Mouse (Mus musculus): ENCODE data around the gene Ccr10. TPM values are rescaled to one million over a fixed set of nuclear protein-coding genes. Genes with fewer than 3 reads are reported as not detected.

Ccr10 gene
- total and polyA plus RNA-seq, 3 experiments = not detected

GRCm38 (mm10) chr11:101170811-101171610 is 4.2 kb downstream of the Ccr10 start, which contains the start of gene Plekhh3:
TSS of gene Plekhh3 (minus strand) at chr11:101171351.
- peaks cover 0 to 19% of the 10 kb centered on the region in 2 experiments; a peak in 2 of 4 replicates for H3K4me1 ChIP-seq (ENCODE audit: control insufficient read depth in 1 of 2, insufficient read depth in 2 of 2, low read length in 2 of 2)
- H3K4me3 ChIP-seq (ENCODE audit: control insufficient read depth in 1 of 2, insufficient read depth in 1 of 2, low read depth in 2 of 2, low read length in 2 of 2) = peak within 1 kb of the TSS; percentile 79 to 87
- H3K36me3 ChIP-seq (ENCODE audit: control insufficient read depth in 1 of 2, insufficient read depth in 2 of 2, low read length in 2 of 2) = peaks cover 0 to 6% of the 10 kb centered on the region in 2 experiments; a peak in 2 of 4 replicates
- peak; percentile 100 for DNase-seq (ENCODE audit: low read depth, low spot score)
- H3K9ac ChIP-seq (ENCODE audit: control insufficient read depth, low read depth, low read length, poor library complexity, severe bottlenecking) = peak within 1 kb of the TSS; percentile 77
- peaks cover 0 to 4% of the 10 kb centered on the region in 2 experiments; a peak in 2 of 4 replicates for H3K27me3 ChIP-seq (ENCODE audit: control insufficient read depth in 1 of 2, insufficient read depth in 2 of 2, low read length in 2 of 2)
- H3K9me3 ChIP-seq (replicated peaks; ENCODE audit: insufficient read depth, low read length) = no peaks in the 10 kb centered on the region
- H3K27ac ChIP-seq (ENCODE audit: control insufficient read depth, low read depth, low read length) = no peak within 1 kb of the TSS
- H3K79me2 ChIP-seq (ENCODE audit: control insufficient read depth, insufficient read depth, low read length, poor library complexity) = no peaks in the 10 kb centered on the region; the same call in 1 of the 2 replicates
- peak; percentile 99 for TF ChIP-seq MAZ (IDR thresholded peaks at IDR 0.05; ENCODE audit: low read depth, low read length)
- TF ChIP-seq BHLHE40 (IDR thresholded peaks at IDR 0.05; ENCODE audit: borderline replicate concordance, low read depth, low read length) = no peak
- no peak for TF ChIP-seq E2F4 (IDR thresholded peaks at IDR 0.05; ENCODE audit: borderline replicate concordance, low read depth, low read length)
- 0 out of 2 replicates have a peak, but pooled peaks have one; percentile 20 for TF ChIP-seq MXI1 (IDR thresholded peaks at IDR 0.05; ENCODE audit: low read depth, low read length)
- TF ChIP-seq EP300 (IDR thresholded peaks at IDR 0.05; ENCODE audit: low read depth in 1 of 2, low read length in 2 of 2) = 0 out of 4 replicates have a peak, but pooled peaks of 1 of the 2 experiments have one; percentile 4
- no peak for TF ChIP-seq MAFK (IDR thresholded peaks at IDR 0.05; ENCODE audit: borderline replicate concordance, low read depth, low read length)
- no peak for TF ChIP-seq RCOR1 (IDR thresholded peaks at IDR 0.05; ENCODE audit: low read depth, low read length)
- no peak for TF ChIP-seq KAT2A (conservative IDR thresholded peaks at IDR 0.05; ENCODE audit: low read depth, low read length)
- peak; percentile 31; the same call in 1 of the 2 replicates for TF ChIP-seq ETS1 (IDR thresholded peaks at IDR 0.05; ENCODE audit: low read depth, low read length)
- TF ChIP-seq ZNF384 (IDR thresholded peaks at IDR 0.05; ENCODE audit: low read depth, low read length) = no peak
- no peak for TF ChIP-seq ZKSCAN1 (IDR thresholded peaks at IDR 0.05; ENCODE audit: low read depth, low read length)
- TF ChIP-seq TCF12 (IDR thresholded peaks at IDR 0.05; ENCODE audit: low read depth, low read length) = 0 out of 2 replicates have a peak, but pooled peaks have one; percentile 22
- peak; percentile 86 for TF ChIP-seq USF1 (IDR thresholded peaks at IDR 0.05; ENCODE audit: low read depth, low read length)
- TF ChIP-seq MYB (IDR thresholded peaks at IDR 0.05; ENCODE audit: low read depth, low read length) = no peak
- peak; percentile 43 to 53; a peak in 1 of 4 replicates for TF ChIP-seq POLR2A (IDR thresholded peaks at IDR 0.05; ENCODE audit: control insufficient read depth in 1 of 2, insufficient read depth in 1 of 2, low read depth in 1 of 2, low read length in 2 of 2, poor library complexity in 1 of 2)
- peak; percentile 8; the same call in 1 of the 2 replicates for TF ChIP-seq NRF1 (IDR thresholded peaks at IDR 0.05; ENCODE audit: insufficient read depth, low read depth, low read length, poor library complexity, severe bottlenecking)

GRCm38 (mm10) chr11:101170354-101170810 is 4.9 kb downstream of the Ccr10 start, which contains the start of gene Cntnap1:
TSS of gene Cntnap1 (plus strand) at chr11:101170523.
- H3K36me3 ChIP-seq (ENCODE audit: control insufficient read depth in 1 of 2, insufficient read depth in 2 of 2, low read length in 2 of 2) = peaks cover 0 to 6% of the 10 kb centered on the region in 2 experiments; a peak in 2 of 4 replicates
- peaks cover 0 to 19% of the 10 kb centered on the region in 2 experiments; a peak in 2 of 4 replicates for H3K4me1 ChIP-seq (ENCODE audit: control insufficient read depth in 1 of 2, insufficient read depth in 2 of 2, low read length in 2 of 2)
- H3K79me2 ChIP-seq (ENCODE audit: control insufficient read depth, insufficient read depth, low read length, poor library complexity) = no peaks in the 10 kb centered on the region; the same call in 1 of the 2 replicates
- DNase-seq (ENCODE audit: low read depth, low spot score) = no peak
- TF ChIP-seq CHD1 (IDR thresholded peaks at IDR 0.05; ENCODE audit: low read depth, low read length) (no peak), POLR2A (IDR thresholded peaks at IDR 0.05; ENCODE audit: control insufficient read depth in 1 of 2, insufficient read depth in 1 of 2, low read depth in 1 of 2, low read length in 2 of 2, poor library complexity in 1 of 2) (0 out of 4 replicates have a peak, but pooled peaks of 1 of the 2 experiments have one; percentile 14), NELFE (IDR thresholded peaks at IDR 0.05; ENCODE audit: low read depth, low read length) (no peak)
- H3K9me3 ChIP-seq (replicated peaks; ENCODE audit: insufficient read depth, low read length) = no peaks in the 10 kb centered on the region
- peaks cover 0 to 4% of the 10 kb centered on the region in 2 experiments; a peak in 2 of 4 replicates for H3K27me3 ChIP-seq (ENCODE audit: control insufficient read depth in 1 of 2, insufficient read depth in 2 of 2, low read length in 2 of 2)
- peak within 1 kb of the TSS; percentile 77 for H3K9ac ChIP-seq (ENCODE audit: control insufficient read depth, low read depth, low read length, poor library complexity, severe bottlenecking)
- peak within 1 kb of the TSS; percentile 79 to 87 for H3K4me3 ChIP-seq (ENCODE audit: control insufficient read depth in 1 of 2, insufficient read depth in 1 of 2, low read depth in 2 of 2, low read length in 2 of 2)
- H3K27ac ChIP-seq (ENCODE audit: control insufficient read depth, low read depth, low read length) = no peak within 1 kb of the TSS

All from MEL (cell line).